Mouse (Mus musculus) myocyte (in vitro differentiated cells): ENCODE data around the gene Klrb1c. TPM values are rescaled to one million over a fixed set of nuclear protein-coding genes. Genes with fewer than 3 reads are reported as not detected.
"Not testable (repeated sequence)": the region's sequence is repeated elsewhere in the genome, so short reads cannot be mapped to it uniquely, and the experiment has no call there.

Experiments
- H3K27me3 ChIP-seq: one replicate; pipeline ENCODE4 v1.6.1; 2011; ENCODE audit not compliant: control insufficient read depth, insufficient read depth, insufficient read length
- H3K36me3 ChIP-seq: one replicate; pipeline ENCODE4 v1.6.1; 2011; ENCODE audit not compliant: control insufficient read depth, insufficient read depth
- H3K4me2 ChIP-seq: one replicate; pipeline ENCODE4 v1.6.1; 2011; ENCODE audit warnings: low read depth, control low read depth
- H3K4me3 ChIP-seq: one replicate; pipeline ENCODE4 v1.5.1; 2011; ENCODE audit warnings: mild to moderate bottlenecking, control low read depth, moderate library complexity
- H3K79me2 ChIP-seq: one replicate; pipeline ENCODE4 v1.6.1; 2011; ENCODE audit not compliant: control insufficient read depth, insufficient read depth
- H3ac ChIP-seq: one replicate; pipeline ENCODE4 v1.6.1; 2011; ENCODE audit not compliant: control insufficient read depth, insufficient read length
- CEBPB ChIP-seq: IDR thresholded peaks from 2 replicates; pipeline ENCODE4 v1.6.1; 2011; ENCODE audit warnings: mild to moderate bottlenecking, moderate library complexity; ENCODE audit not compliant: poor library complexity, insufficient read depth, severe bottlenecking
- E2F4 ChIP-seq: IDR thresholded peaks from one replicate; pipeline ENCODE4 v1.6.1; 2011; ENCODE audit warnings: mild to moderate bottlenecking, control low read depth, moderate library complexity; ENCODE audit not compliant: insufficient read depth
- MAX ChIP-seq: IDR thresholded peaks from one replicate; pipeline ENCODE4 v1.6.1; 2011; ENCODE audit warnings: low read depth, mild to moderate bottlenecking, control low read depth
- MYOD1 ChIP-seq, 3 experiments: IDR thresholded peaks; one replicate each; pipeline ENCODE4 v1.6.1; 2011; ENCODE audit warnings: control low read depth in 2 of 3, low read depth in 2 of 3, mild to moderate bottlenecking in 2 of 3, moderate library complexity in 1 of 3; ENCODE audit not compliant: insufficient read length in 2 of 3, control insufficient read depth in 1 of 3
- MYOG ChIP-seq, 3 experiments: IDR thresholded peaks; one replicate each; pipeline ENCODE4 v1.6.1; 2011; ENCODE audit warnings: control low read depth in 2 of 3, low read depth in 2 of 3, mild to moderate bottlenecking in 2 of 3; ENCODE audit not compliant: insufficient read length in 2 of 3, control insufficient read depth in 1 of 3, insufficient read depth in 1 of 3
- POLR2A ChIP-seq: IDR thresholded peaks from one replicate; pipeline ENCODE4 v1.6.1; 2011; ENCODE audit warnings: low read depth, mild to moderate bottlenecking, control low read depth, moderate library complexity; ENCODE audit not compliant: insufficient read length
- POLR2AphosphoS2 ChIP-seq: IDR thresholded peaks from one replicate; pipeline ENCODE4 v1.6.1; 2011; ENCODE audit warnings: low read depth, control low read depth; ENCODE audit not compliant: insufficient read length
- REST ChIP-seq: IDR thresholded peaks from one replicate; pipeline ENCODE4 v1.6.1; 2011; ENCODE audit warnings: mild to moderate bottlenecking, control low read depth, moderate library complexity; ENCODE audit not compliant: insufficient read depth, insufficient read length
- SRF ChIP-seq: IDR thresholded peaks from one replicate; pipeline ENCODE4 v1.6.1; 2011; ENCODE audit warnings: low read depth; ENCODE audit not compliant: control insufficient read depth, insufficient read length
- TCF12 ChIP-seq: IDR thresholded peaks from one replicate; pipeline ENCODE4 v1.6.1; 2011; ENCODE audit warnings: mild to moderate bottlenecking, control low read depth; ENCODE audit not compliant: poor library complexity, insufficient read depth, severe bottlenecking
- TCF3 ChIP-seq: IDR thresholded peaks from one replicate; pipeline ENCODE4 v1.6.1; 2011; ENCODE audit warnings: low read depth, control low read depth; ENCODE audit not compliant: insufficient read length
- USF1 ChIP-seq: IDR thresholded peaks from one replicate; pipeline ENCODE4 v1.6.1; 2011; ENCODE audit warnings: low read depth, mild to moderate bottlenecking, control low read depth, moderate library complexity
- polyA plus RNA-seq: library from polyadenylated mRNA; unstranded; fragments of >200 nt; fragmentation: generic; extraction: Trizol; gene quantifications from one replicate; pipeline ENCODE4 v1.2.1, GENCODE M21; 2012; ENCODE audit warnings: missing spikeins

Gene Klrb1c
- polyA plus RNA-seq, 1 experiment = not detected

GRCm38 (mm10) chr6:128793734-128794133 is 4.7 kb upstream of the Klrb1c start:
- no peak for TF ChIP-seq SRF
- TF ChIP-seq POLR2A = no peak
- no peak for TF ChIP-seq MAX
- TF ChIP-seq MYOD1 (IDR thresholded peaks at IDR 0.05; ENCODE audit: control insufficient read depth in 1 of 3, insufficient read length in 2 of 3, low read depth in 2 of 3) = no peak
- TF ChIP-seq POLR2AphosphoS2 = no peak
- TF ChIP-seq REST = no peak
- TF ChIP-seq USF1 = no peak
- no peak for TF ChIP-seq TCF12
- no peak for TF ChIP-seq MYOG (IDR thresholded peaks at IDR 0.05; ENCODE audit: control insufficient read depth in 1 of 3, insufficient read depth in 1 of 3, insufficient read length in 2 of 3, low read depth in 2 of 3)
- no peak for TF ChIP-seq E2F4
- no peak for TF ChIP-seq CEBPB
- TF ChIP-seq TCF3 = no peak
- H3K27me3 ChIP-seq = no peaks in the 10 kb centered on the region
- H3K4me2 ChIP-seq = no peak overlapping the region
- H3K79me2 ChIP-seq = no peaks in the 10 kb centered on the region
- H3K4me3 ChIP-seq = no peak overlapping the region
- no peak overlapping the region for H3ac ChIP-seq
- no peaks in the 10 kb centered on the region for H3K36me3 ChIP-seq

- not testable (repeated sequence) for H3ac ChIP-seq, H3K36me3 ChIP-seq, H3K27me3 ChIP-seq, H3K79me2 ChIP-seq, H3K4me2 ChIP-seq, H3K4me3 ChIP-seq
These were observed 1.5 kb upstream of the Klrb1c start for GRCm38 (mm10) chr6:128790491-128790994.

- Histone ChIP-seq H3K36me3 (no peaks in the 10 kb centered on the region), H3K79me2 (no peaks in the 10 kb centered on the region), H3ac (no peak overlapping the region), H3K4me2 (no peak overlapping the region), H3K4me3 (no peak overlapping the region), H3K27me3 (no peaks in the 10 kb centered on the region)
- TF ChIP-seq TCF3 (no peak), MYOG (IDR thresholded peaks at IDR 0.05; ENCODE audit: control insufficient read depth in 1 of 3, insufficient read depth in 1 of 3, insufficient read length in 2 of 3, low read depth in 2 of 3) (no peak), POLR2AphosphoS2 (no peak), MAX (no peak), MYOD1 (IDR thresholded peaks at IDR 0.05; ENCODE audit: control insufficient read depth in 1 of 3, insufficient read length in 2 of 3, low read depth in 2 of 3) (no peak), REST (no peak), TCF12 (no peak), E2F4 (no peak), POLR2A (no peak), SRF (no peak), USF1 (no peak), CEBPB (no peak)
These were observed 498 bp downstream of the Klrb1c start for GRCm38 (mm10) chr6:128788517-128788916.

- H3K36me3 ChIP-seq, H3K4me2 ChIP-seq, H3K27me3 ChIP-seq, H3K4me3 ChIP-seq, H3ac ChIP-seq, H3K79me2 ChIP-seq: not testable (repeated sequence)
These were observed 2.6 kb downstream of the Klrb1c start for GRCm38 (mm10) chr6:128786396-128786795.

- H3K36me3 ChIP-seq = no peaks in the 10 kb centered on the region
- no peak overlapping the region for H3ac ChIP-seq
- TF ChIP-seq MYOD1 (IDR thresholded peaks at IDR 0.05; ENCODE audit: control insufficient read depth in 1 of 3, insufficient read length in 2 of 3, low read depth in 2 of 3) (no peak), TCF12 (no peak), MYOG (IDR thresholded peaks at IDR 0.05; ENCODE audit: control insufficient read depth in 1 of 3, insufficient read depth in 1 of 3, insufficient read length in 2 of 3, low read depth in 2 of 3) (no peak), POLR2A (no peak), MAX (no peak), REST (no peak), CEBPB (no peak)
- H3K4me3 ChIP-seq = no peak overlapping the region
- H3K4me2 ChIP-seq = no peak overlapping the region
- no peaks in the 10 kb centered on the region for H3K79me2 ChIP-seq
- H3K27me3 ChIP-seq = no peaks in the 10 kb centered on the region
These were observed 19.3 kb downstream of the Klrb1c start for GRCm38 (mm10) chr6:128769481-128770253.
